Mouse (Mus musculus) heart, embryonic 13.5 days (tissue): ENCODE data around the gene Slc22a3. TPM values are rescaled to one million over a fixed set of nuclear protein-coding genes. Genes with fewer than 3 reads are reported as not detected.

ENCODE experiments used
- ATAC-seq: fragments of 200-750 bp; cut with Nextera tagmentation; 2 replicates; pipeline ENCODE4 v1.8.0; 2017; ENCODE audit warnings: moderate TSS enrichment; ENCODE audit not compliant: insufficient number of reproducible peaks, low FRiP score, low TSS enrichment; ENCODE audit errors: extremely low read depth
- H3K27ac ChIP-seq: fragments of 300-500 bp; sonication (generic); replicated peaks from 2 replicates; pipeline ENCODE4 v1.5.1; 2015; ENCODE audit warnings: moderate library complexity, mild to moderate bottlenecking, inconsistent platforms
- H3K27me3 ChIP-seq: fragments of 300-500 bp; sonication (generic); replicated peaks from 2 replicates; pipeline ENCODE4 v1.6.1; 2015; ENCODE audit warnings: mild to moderate bottlenecking, inconsistent platforms
- H3K36me3 ChIP-seq: fragments of 300-500 bp; sonication (generic); 2 replicates; pipeline ENCODE4 v1.6.1; 2015; ENCODE audit warnings: mild to moderate bottlenecking, inconsistent platforms
- H3K4me1 ChIP-seq: fragments of 300-500 bp; sonication (generic); 2 replicates; pipeline ENCODE4 v1.6.1; 2015; ENCODE audit warnings: inconsistent platforms
- H3K4me2 ChIP-seq: fragments of 300-500 bp; sonication (generic); 2 replicates; pipeline ENCODE4 v1.6.1; 2015; ENCODE audit warnings: inconsistent platforms, mild to moderate bottlenecking, moderate library complexity
- H3K4me3 ChIP-seq: fragments of 300-500 bp; sonication (generic); 2 replicates; pipeline ENCODE4 v1.5.1; 2015; ENCODE audit warnings: moderate library complexity, mild to moderate bottlenecking, inconsistent platforms
- H3K9ac ChIP-seq: fragments of 300-500 bp; sonication (generic); 2 replicates; pipeline ENCODE4 v1.6.1; 2015; ENCODE audit warnings: inconsistent platforms, mild to moderate bottlenecking, moderate library complexity
- H3K9me3 ChIP-seq: fragments of 300-500 bp; sonication (generic); 2 replicates; pipeline ENCODE4 v1.6.1; 2016; ENCODE audit warnings: inconsistent platforms
- WGBS: fragments of 180-500 bp; shearing (Covaris S2); methylation state at CpG from one replicate; pipeline ENCODE4 v1.1.7; 2015; ENCODE audit warnings: mixed read lengths; 5-methylcytosine and 5-hydroxymethylcytosine counted together
- polyA plus RNA-seq: library from polyadenylated mRNA; unstranded; fragments of >200 nt; fragmentation: Nextera tagmentation; extraction: Ambion mirVana; gene quantifications from 2 replicates; pipeline ENCODE4 v1.2.1, GENCODE M21; 2015

The Slc22a3 gene
- polyA plus RNA-seq = 0.10 and 0.36 TPM in 2 replicates

DNA sequence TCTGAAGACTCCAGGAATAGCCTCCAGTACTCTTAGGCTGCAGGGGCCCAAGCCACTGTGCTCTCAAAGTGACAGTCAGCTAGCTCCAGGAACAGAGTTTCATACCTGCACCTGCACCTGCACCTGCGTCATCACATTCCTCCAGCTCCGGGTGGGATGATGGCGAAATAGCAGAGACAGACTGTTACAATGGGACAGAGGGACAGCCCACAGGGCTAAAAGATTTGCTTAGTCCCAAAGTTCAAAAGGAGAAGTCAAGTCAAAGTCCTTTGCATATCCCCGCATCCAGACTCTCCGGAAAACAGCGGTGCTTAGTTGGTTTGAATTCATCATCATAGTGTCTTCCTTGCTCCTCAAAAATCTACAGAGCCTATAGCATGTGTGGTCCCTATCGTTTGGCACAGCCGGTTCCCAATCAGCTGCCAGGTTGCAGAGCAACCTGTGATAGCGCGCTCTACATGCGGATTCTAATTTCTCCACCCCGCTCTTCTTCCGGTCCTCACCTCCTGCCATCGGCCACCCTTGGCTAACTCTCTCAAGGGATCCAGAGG lies at the start of gene Slc22a3:
Gene Slc22a3 (minus strand): TSS at position 51 of the 551 bp plus-strand sequence.
- WGBS = 16% methylated on average over 14 of the region's 14 CpGs
- ATAC-seq = no peak
- Histone ChIP-seq H3K27ac (no peak within 1 kb of the TSS), H3K36me3 (no peaks in the 10 kb centered on the region), H3K9me3 (no peaks in the 10 kb centered on the region), H3K27me3 (peaks cover 89% of the 10 kb centered on the region), H3K4me3 (peak within 1 kb of the TSS; percentile 58), H3K9ac (peak within 1 kb of the TSS; percentile 61), H3K4me1 (peaks cover 5% of the 10 kb centered on the region; the same call in 1 of the 2 replicates), H3K4me2 (peak within 1 kb of the TSS; percentile 81)

DNA sequence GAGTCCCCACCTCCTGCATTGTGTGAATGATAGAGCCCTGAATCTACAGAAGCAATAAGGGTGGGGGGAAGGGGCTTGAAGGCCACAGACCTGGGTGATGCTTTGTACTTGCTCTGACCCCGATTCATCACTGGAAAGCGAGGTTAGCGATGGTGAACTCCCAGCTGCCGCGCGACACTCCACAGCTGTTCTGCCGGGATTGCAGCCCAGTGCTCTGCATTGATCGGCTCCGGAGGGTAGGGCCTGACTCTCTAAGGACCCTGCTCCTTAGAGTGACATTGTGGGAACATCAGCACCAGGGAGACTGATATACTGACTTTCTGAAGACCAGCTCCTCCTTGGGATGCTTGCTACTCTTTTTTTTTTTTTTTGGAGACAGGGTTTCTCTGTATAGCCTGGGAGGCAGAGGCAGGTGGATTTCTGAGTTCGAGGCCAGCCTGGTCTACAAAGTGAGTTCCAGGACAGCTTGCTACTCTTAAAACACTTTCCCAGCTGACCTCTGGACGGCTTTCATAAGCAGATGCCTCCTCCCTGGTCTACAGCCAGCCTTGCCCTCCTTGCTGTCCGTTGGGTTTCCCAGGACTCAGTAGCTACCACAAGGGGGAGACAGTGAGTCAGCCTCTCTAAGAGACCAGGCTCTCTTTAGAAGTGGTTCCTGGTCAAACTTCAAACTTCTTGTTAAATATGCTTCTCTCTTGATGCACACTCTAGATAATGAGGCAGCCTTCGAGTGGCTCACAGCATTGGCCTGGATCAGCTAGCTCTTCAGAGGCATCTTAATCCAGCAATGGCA lies 27.0 kb upstream of the Slc22a3 start:
- Histone ChIP-seq H3K4me3 (no peak overlapping the region), H3K4me1 (peaks cover 18% of the 10 kb centered on the region), H3K4me2 (no peak overlapping the region), H3K27ac (no peak overlapping the region), H3K9me3 (no peaks in the 10 kb centered on the region), H3K36me3 (no peaks in the 10 kb centered on the region), H3K27me3 (0 out of 2 replicates have a peak, but pooled peaks cover 9% of the 10 kb centered on the region), H3K9ac (no peak overlapping the region)
- ATAC-seq = no peak
- WGBS = 51% methylated on average over 13 of the region's 13 CpGs

DNA sequence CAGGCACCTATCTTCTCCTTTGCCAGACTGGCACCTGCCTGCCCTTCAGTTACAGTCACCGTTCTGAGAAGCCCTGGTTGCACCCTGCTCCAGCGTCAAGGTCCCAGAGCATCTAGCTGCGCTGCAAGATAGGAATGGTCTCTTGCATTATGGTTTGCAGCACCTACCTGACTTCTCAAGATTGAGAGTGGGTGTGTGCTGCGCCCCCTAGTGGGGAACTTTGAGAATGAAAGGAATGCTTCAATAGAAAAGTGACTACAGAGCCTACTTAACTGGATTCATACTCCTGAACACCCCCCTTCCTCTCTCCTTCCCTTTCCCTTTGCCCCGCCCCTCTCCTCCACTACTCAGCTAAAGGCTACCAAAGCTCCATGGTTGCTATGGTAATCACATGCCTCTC lies 24.6 kb upstream of the Slc22a3 start:
- Histone ChIP-seq H3K27me3 (0 out of 2 replicates have a peak, but pooled peaks cover 9% of the 10 kb centered on the region), H3K9me3 (no peaks in the 10 kb centered on the region), H3K27ac (no peak overlapping the region), H3K36me3 (no peaks in the 10 kb centered on the region), H3K9ac (no peak overlapping the region), H3K4me3 (no peak overlapping the region), H3K4me2 (no peak overlapping the region), H3K4me1 (peaks cover 18% of the 10 kb centered on the region)
- WGBS = 37% methylated on average over 5 of the region's 5 CpGs
- no peak for ATAC-seq

DNA sequence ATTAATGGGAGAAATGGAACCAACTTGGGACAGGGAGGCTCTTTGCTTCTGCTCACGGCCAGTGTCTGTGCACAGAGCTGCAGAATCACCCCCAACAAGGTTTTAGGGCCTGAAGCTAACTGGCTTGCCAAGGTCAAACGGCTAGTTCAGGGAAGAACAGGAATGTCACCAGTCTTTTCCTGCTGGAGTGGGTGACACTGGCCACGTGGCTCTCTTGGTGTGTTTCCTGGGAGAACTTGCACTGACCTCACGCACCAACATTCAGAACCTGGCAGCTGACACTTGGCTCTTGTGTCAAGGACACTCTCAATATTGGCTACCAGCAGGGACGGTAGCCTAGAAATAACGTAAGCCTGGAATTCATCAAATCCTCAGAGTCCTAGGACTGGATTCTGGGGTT lies 22.6 kb upstream of the Slc22a3 start:
- WGBS = 23% methylated on average over 6 of the region's 6 CpGs
- ATAC-seq = no peak

DNA sequence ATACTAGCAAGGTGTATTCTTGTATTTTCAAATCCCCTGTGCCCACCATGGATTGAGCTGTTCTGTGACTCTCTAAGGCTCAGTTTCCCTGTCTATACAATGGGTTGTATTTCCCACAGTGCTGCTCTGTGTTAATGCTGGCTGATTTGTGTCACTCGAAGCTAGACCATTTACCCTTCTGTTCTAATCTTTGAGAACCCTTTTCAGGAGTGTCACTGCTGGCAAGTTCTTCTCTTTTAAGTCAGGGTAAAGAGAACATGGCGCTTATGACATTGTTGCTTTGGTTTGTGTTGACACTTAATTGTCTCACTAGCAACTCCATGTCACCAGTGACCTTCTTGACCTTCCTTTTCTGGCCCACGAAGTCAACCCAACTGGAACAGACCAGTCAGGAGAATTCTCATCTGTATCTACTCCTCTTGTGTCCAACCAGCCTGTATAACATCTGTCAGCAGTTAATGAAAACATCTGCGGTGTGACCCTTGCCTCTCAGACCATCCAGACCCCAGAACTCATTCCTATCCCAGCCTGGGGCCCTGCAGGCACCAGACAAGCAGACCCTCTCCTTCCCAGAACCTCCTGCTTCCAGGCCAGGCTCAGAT lies 22.0 kb upstream of the Slc22a3 start:
- Histone ChIP-seq H3K4me3 (no peak overlapping the region), H3K36me3 (no peaks in the 10 kb centered on the region), H3K27me3 (0 out of 2 replicates have a peak, but pooled peaks cover 9% of the 10 kb centered on the region), H3K9me3 (no peaks in the 10 kb centered on the region), H3K4me1 (peaks cover 18% of the 10 kb centered on the region), H3K4me2 (no peak overlapping the region), H3K9ac (no peak overlapping the region), H3K27ac (peak overlapping the region; percentile 25; the same call in 1 of the 2 replicates)
- ATAC-seq = no peak
- 39% methylated on average over 4 of the region's 4 CpGs for WGBS

More for the DNA sequence above, 22.6 kb upstream of the Slc22a3 start:
- Histone ChIP-seq H3K27me3 (0 out of 2 replicates have a peak, but pooled peaks cover 9% of the 10 kb centered on the region), H3K36me3 (no peaks in the 10 kb centered on the region), H3K9ac (no peak overlapping the region), H3K4me2 (no peak overlapping the region), H3K4me3 (no peak overlapping the region), H3K4me1 (peaks cover 18% of the 10 kb centered on the region), H3K9me3 (no peaks in the 10 kb centered on the region), H3K27ac (peak overlapping the region; percentile 25; the same call in 1 of the 2 replicates)

DNA sequence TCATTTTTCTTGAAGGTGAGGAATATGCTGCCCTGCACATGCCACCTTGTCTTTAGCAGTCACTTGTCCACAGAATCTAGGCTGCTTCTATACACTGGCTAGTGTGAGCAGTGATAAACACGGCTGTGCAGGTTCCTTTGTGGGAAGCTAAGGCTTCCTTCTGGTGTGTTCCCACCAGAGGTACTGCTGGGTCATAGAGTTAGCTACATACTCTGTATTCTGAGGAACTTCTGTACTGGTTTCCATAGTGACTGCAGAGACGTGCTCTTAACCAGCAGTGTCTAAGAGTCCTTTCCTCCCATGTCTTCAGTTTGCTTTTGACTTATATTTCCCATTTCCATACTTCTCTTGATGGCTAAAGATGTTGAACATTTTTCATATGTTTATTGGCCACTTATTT lies 11.6 kb upstream of the Slc22a3 start:
- H3K9me3 ChIP-seq = peaks cover 14% of the 10 kb centered on the region
- 0 out of 2 replicates have a peak, but pooled peaks cover 8% of the 10 kb centered on the region for H3K27me3 ChIP-seq
- no peak overlapping the region for H3K4me3 ChIP-seq
- no peaks in the 10 kb centered on the region for H3K4me1 ChIP-seq
- H3K36me3 ChIP-seq = no peaks in the 10 kb centered on the region
- H3K4me2 ChIP-seq = no peak overlapping the region
- H3K9ac ChIP-seq = no peak overlapping the region
- 52% methylated on average over 2 of the region's 2 CpGs for WGBS
- ATAC-seq = no peak
- no peak overlapping the region for H3K27ac ChIP-seq

DNA sequence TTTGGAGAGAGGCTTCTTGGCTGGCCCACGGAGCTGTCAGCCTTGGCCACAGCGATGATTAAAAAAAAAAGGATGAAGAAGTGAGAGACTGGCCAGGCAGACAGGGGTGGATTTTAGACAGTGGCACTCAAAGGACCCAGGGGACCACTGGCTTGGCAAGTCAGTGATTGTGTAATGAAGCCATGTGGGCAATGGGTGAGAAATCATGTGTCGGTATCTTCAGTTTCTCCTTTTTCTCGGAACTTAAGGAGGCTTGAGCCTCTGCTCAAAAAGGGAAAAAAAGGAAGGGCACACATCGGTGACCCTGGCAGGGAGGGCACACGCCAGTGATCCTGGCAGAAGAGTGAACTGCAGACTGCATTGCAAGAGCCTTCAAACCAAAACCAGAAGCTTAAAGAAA lies 10.7 kb upstream of the Slc22a3 start:
- no peak overlapping the region for H3K27ac ChIP-seq
- H3K36me3 ChIP-seq = no peaks in the 10 kb centered on the region
- 76% methylated on average over 6 of the region's 6 CpGs for WGBS
- H3K9me3 ChIP-seq = peaks cover 14% of the 10 kb centered on the region
- H3K4me2 ChIP-seq = no peak overlapping the region
- H3K4me1 ChIP-seq = no peaks in the 10 kb centered on the region
- ATAC-seq = no peak
- 0 out of 2 replicates have a peak, but pooled peaks cover 8% of the 10 kb centered on the region for H3K27me3 ChIP-seq
- no peak overlapping the region for H3K9ac ChIP-seq
- no peak overlapping the region for H3K4me3 ChIP-seq

DNA sequence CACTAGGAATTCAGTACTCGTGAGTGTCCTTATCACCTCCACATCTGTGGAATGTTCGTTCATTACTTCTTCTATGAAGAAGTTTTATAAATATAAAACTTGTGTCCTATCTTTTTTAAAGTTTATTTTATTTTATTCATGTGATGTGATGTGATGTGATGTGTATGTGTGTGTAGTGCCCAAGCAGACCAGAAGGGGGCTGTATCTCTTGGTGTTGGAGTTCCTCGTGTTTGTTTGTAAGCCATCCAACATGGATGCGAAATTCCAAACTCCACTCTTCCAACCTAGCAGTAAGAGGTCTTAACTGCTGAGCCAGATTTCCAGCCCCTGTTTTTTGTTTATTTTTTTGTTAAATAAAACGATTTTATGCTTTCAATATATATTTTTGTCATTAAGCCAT lies 6.5 kb upstream of the Slc22a3 start:
- Histone ChIP-seq H3K27ac (no peak overlapping the region), H3K9ac (no peak overlapping the region), H3K36me3 (no peaks in the 10 kb centered on the region), H3K4me3 (no peak overlapping the region), H3K4me1 (no peaks in the 10 kb centered on the region), H3K27me3 (peaks cover 39% of the 10 kb centered on the region), H3K9me3 (no peaks in the 10 kb centered on the region), H3K4me2 (no peak overlapping the region)
- ATAC-seq = no peak
- 72% methylated on average over 5 of the region's 5 CpGs for WGBS

DNA sequence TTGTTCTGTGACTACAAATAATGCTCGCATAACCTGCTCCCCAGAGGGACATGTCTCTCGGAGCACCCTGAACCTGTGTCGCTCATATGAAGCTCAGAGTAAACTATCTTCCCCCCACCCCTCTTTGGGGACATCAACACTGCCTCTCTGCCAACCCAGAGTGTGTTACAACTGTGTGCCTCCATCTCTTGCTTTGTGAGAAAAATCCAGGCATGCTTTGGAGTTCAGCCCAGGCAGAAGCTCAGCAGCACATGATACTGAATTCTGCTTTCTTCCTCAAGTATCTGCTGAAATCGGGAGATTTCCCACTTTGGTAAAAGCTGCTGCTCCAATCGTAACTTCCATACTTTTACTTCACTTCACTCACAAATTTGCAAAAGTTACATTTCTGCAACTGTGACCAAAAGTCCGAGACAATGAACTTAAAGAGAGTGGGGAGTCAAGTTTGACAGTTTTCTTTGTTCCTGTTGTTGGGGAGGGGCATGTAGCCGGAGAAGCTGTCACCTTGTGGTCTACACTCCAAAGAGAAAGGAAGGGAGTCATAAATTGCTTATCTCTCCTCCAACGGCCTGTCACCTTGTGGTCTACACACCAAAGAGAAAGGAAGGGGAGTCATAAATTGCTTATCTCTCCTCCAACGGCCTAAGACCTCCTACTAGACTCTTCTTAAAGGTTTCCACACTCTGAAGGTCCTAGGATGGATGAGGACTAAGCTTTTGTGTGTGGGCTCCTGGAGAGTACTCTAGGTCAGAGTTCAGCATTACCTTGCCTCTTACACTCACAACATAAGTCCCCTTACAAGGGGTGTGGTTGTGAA lies 5.8 kb upstream of the Slc22a3 start:
- no peak overlapping the region for H3K9ac ChIP-seq
- no peaks in the 10 kb centered on the region for H3K9me3 ChIP-seq
- no peak overlapping the region for H3K27ac ChIP-seq
- no peaks in the 10 kb centered on the region for H3K4me1 ChIP-seq
- no peak for ATAC-seq
- WGBS = 60% methylated on average over 9 of the region's 9 CpGs
- H3K27me3 ChIP-seq = peaks cover 45% of the 10 kb centered on the region
- no peak overlapping the region for H3K4me3 ChIP-seq
- H3K36me3 ChIP-seq = no peaks in the 10 kb centered on the region
- H3K4me2 ChIP-seq = no peak overlapping the region

DNA sequence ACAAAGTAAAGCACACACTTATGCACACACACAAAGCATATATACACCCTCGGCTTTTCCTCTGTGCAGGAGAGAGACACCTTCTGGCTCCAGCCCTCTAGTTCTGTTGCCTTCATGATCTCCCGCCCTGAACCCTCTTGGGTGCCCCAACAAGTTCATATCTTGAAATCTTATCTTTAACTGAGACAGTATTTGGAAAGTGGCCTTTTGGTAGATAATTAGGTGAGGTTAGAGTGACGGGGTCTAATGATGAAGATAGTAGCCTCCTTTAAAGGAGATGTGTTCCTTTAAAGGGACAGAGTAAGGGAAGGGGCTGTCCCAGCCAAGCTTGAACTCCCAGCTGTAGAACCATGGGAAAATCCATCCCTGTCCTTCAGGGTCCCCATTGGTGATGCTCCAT lies 3.7 kb upstream of the Slc22a3 start:
- WGBS = 53% methylated on average over 3 of the region's 3 CpGs
- no peaks in the 10 kb centered on the region for H3K36me3 ChIP-seq
- H3K4me1 ChIP-seq = peaks cover 5% of the 10 kb centered on the region; the same call in 1 of the 2 replicates
- H3K4me2 ChIP-seq = no peak overlapping the region
- no peak overlapping the region for H3K27ac ChIP-seq
- no peak overlapping the region for H3K4me3 ChIP-seq
- peaks cover 64% of the 10 kb centered on the region for H3K27me3 ChIP-seq
- no peak overlapping the region for H3K9ac ChIP-seq
- no peak for ATAC-seq
- H3K9me3 ChIP-seq = no peaks in the 10 kb centered on the region

DNA sequence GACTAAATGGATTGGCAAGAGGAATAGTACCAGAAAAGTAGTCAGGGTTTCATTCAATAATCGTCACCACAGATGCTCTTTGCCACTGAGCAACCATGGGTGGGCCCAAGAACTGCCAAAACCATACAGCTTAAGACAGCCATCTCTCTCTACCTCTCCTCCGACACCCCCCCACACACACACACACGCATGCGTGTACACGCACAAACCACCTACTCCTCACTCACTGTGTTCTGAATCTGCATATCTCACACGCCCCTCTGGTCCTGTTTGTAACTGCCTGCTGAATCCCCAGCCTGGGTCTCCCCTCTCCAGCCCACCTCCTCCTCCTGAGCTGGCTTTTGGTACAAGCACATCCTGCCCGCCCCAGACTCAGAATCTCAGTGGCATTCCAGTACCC lies 872 bp upstream of the Slc22a3 start:
- no peaks in the 10 kb centered on the region for H3K9me3 ChIP-seq
- no peak overlapping the region for H3K4me3 ChIP-seq
- peaks cover 85% of the 10 kb centered on the region for H3K27me3 ChIP-seq
- H3K27ac ChIP-seq = no peak overlapping the region
- H3K9ac ChIP-seq = no peak overlapping the region
- H3K4me1 ChIP-seq = peaks cover 5% of the 10 kb centered on the region; the same call in 1 of the 2 replicates
- WGBS = 43% methylated on average over 7 of the region's 7 CpGs
- no peak for ATAC-seq
- no peaks in the 10 kb centered on the region for H3K36me3 ChIP-seq
- H3K4me2 ChIP-seq = no peak overlapping the region
